22 mouse cellular contexts compared by ENCODE assay signal in genomic region chr9:62450355-62450754, GRCm38 (mm10).
A peak's percentile ranks its signal among the peaks of the same experiment; 100 is the strongest.
DNase-seq lines count a peak whose midpoint lies in the region; ATAC-seq and TF ChIP-seq lines count a peak whose summit lies in the region.
"Had no signal": no experiment of that assay in that cellular context is flagged by ENCODE, and none has a peak within 500 bp of the region (broad histone marks: within the 10 kb centered on the region; RNA-seq: fewer than 3 reads in every experiment).

No protein-coding gene starts in this region.

- DNase-seq in cerebellum, postnatal 10 days, result no peak
- DNase-seq in heart, postnatal 10 days, result no peak
- DNase-seq in layer of hippocampus, adult 2 months (ENCODE audit: low spot score in 2 of 2), result no peak
- DNase-seq in layer of hippocampus, adult 18-20 months (ENCODE audit: low spot score in 2 of 2), result no peak
- DNase-seq in cerebellum, adult 9-11 months, result peak; percentile 80
- no peak for DNase-seq in spleen, postnatal 10 days (ENCODE audit: low spot score in 2 of 2)
- DNase-seq: adrenal gland, adult 8-10 months; forebrain, postnatal 0 days; liver, postnatal 0 days; lung, postnatal 10 days; retina, postnatal 1 day; right cerebral cortex, postnatal 25 days; spleen, adult 18-20 months had no signal

- H3K9ac ChIP-seq in heart, embryonic 11.5 days (ENCODE audit: low read depth, low read length), result no peak overlapping the region
- H3K9ac ChIP-seq: embryonic facial prominence, embryonic 12.5 days; hindbrain, embryonic 14.5 days; limb, embryonic 12.5 days; liver, postnatal 0 days had no signal

- peak overlapping the region; percentile 93 for H3K27ac ChIP-seq in heart, embryonic 11.5 days (ENCODE audit: low read depth, low read length)
- peak overlapping the region; percentile 90 for H3K27ac ChIP-seq in layer of hippocampus, adult 2 months
- H3K27ac ChIP-seq: embryonic facial prominence, embryonic 12.5 days; hindbrain, embryonic 14.5 days; limb, embryonic 12.5 days had no signal

- H3K4me2 ChIP-seq in heart, embryonic 11.5 days, result no peak overlapping the region
- H3K4me2 ChIP-seq: embryonic facial prominence, embryonic 12.5 days; hindbrain, embryonic 14.5 days; limb, embryonic 12.5 days; liver, embryonic 11.5 days; midbrain, embryonic 11.5 days had no signal

- no peaks in the 10 kb centered on the region for H3K36me3 ChIP-seq in heart, embryonic 11.5 days (ENCODE audit: control insufficient read depth, insufficient read depth, low read length)
- H3K36me3 ChIP-seq: limb, embryonic 12.5 days had no signal

- no peaks in the 10 kb centered on the region for H3K27me3 ChIP-seq in heart, embryonic 11.5 days (ENCODE audit: control insufficient read depth, insufficient read depth, low read length)
- H3K27me3 ChIP-seq: embryonic facial prominence, embryonic 12.5 days; limb, embryonic 12.5 days had no signal

- H3K9me3 ChIP-seq in heart, embryonic 11.5 days (replicated peaks; ENCODE audit: control insufficient read depth, low read length), result no peaks in the 10 kb centered on the region
- H3K9me3 ChIP-seq: embryonic facial prominence, embryonic 12.5 days; limb, embryonic 12.5 days had no signal

- peak; percentile 28; the same call in 1 of the 2 replicates for ATAC-seq in cerebellum, adult (ENCODE audit: insufficient number of reproducible peaks, low FRiP score, low TSS enrichment)
- no peak for ATAC-seq in heart, embryonic 11.5 days (replicated peaks; ENCODE audit: insufficient number of reproducible peaks, low FRiP score, low TSS enrichment)
- ATAC-seq: activated CD4-positive, CD25-positive, alpha-beta regulatory T cell, adult 4 months; forebrain, postnatal 0 days; inflammation-experienced regulatory T-cells, adult 6 months; liver, postnatal 0 days had no signal

- H3K4me3 ChIP-seq in heart, embryonic 11.5 days (ENCODE audit: low read depth, low read length), result no peak overlapping the region
- no peak overlapping the region for H3K4me3 ChIP-seq in layer of hippocampus, adult 2 months
- H3K4me3 ChIP-seq: embryonic facial prominence, embryonic 12.5 days; limb, embryonic 12.5 days had no signal

- WGBS in heart, embryonic 11.5 days (ENCODE audit: insufficient replicate concordance), result 61% methylated on average over 6 of the region's 6 CpGs

- no peak for TF ChIP-seq CTCF in layer of hippocampus, adult 2 months (conservative IDR thresholded peaks at IDR 0.05)

- H3K4me1 ChIP-seq in heart, embryonic 11.5 days (ENCODE audit: control insufficient read depth, insufficient read depth, low read length), result peaks cover 47% of the 10 kb centered on the region

- intact Hi-C loops in heart, postnatal 10 days (cut with DNase I), result no loop called here
